ENCODE assay signal across 18 mouse cellular contexts in the genomic region with DNA sequence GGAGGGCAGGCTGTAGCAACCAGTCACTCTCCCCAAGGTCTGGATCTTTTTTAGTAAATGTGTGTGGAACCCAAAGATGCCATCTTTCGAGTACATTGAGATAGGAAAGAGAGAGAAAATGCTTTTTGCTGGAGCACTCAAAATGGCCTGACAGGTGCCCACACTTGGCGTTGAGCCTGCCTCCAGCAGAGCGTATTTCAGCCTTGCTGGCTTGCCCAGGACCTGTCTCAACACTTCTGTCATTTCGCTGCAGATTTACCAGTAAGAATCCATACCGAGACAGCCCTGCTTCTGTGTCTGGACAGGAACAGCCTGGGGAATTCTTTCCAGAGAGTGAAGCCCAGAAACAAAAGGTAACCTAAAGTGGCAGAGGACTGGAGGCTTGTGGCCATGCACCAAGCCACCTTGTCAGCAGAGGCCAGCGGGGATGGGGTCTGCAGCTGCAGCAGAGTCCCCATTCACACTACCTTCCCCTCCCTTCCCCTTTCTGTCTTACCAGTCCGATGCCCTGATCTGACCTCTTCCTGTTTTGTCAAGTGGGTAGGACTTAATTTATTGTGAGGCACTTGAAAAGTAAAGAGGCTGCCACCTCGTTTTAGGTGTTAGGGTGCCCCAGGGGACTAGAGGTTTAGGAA. TPM values are rescaled to one million over a fixed set of nuclear protein-coding genes. Genes with fewer than 3 reads are reported as not detected.
DNase-seq lines count a peak whose midpoint lies in the region; ATAC-seq and TF ChIP-seq lines count a peak whose summit lies in the region.
"Had no signal": no experiment of that assay in that cellular context is flagged by ENCODE, and none has a peak within 500 bp of the region (broad histone marks: within the 10 kb centered on the region; RNA-seq: fewer than 3 reads in every experiment).

No protein-coding gene starts in this region.

- no peak overlapping the region for H3K4me3 ChIP-seq in heart, embryonic 11.5 days (ENCODE audit: low read depth, low read length)
- H3K4me3 ChIP-seq in MEL (ENCODE audit: control insufficient read depth in 1 of 2, insufficient read depth in 1 of 2, low read depth in 2 of 2, low read length in 2 of 2), result no peak overlapping the region; a peak in 1 of 4 replicates
- H3K4me3 ChIP-seq in limb, embryonic 14.5 days (replicated peaks; ENCODE audit: low read length), result no peak overlapping the region
- H3K4me3 ChIP-seq in left cerebral cortex, adult 2 months, result no peak overlapping the region
- no peak overlapping the region for H3K4me3 ChIP-seq in intestine, postnatal 0 days (ENCODE audit: low read depth, low read length)
- H3K4me3 ChIP-seq: heart, embryonic 13.5 days; liver, embryonic 13.5 days had no signal

- H3K79me2 ChIP-seq in MEL (ENCODE audit: control insufficient read depth, insufficient read depth, low read length, poor library complexity), result no peaks in the 10 kb centered on the region

- no peak for TF ChIP-seq POLR2A in MEL (IDR thresholded peaks at IDR 0.05; ENCODE audit: control insufficient read depth in 1 of 2, insufficient read depth in 1 of 2, low read depth in 1 of 2, low read length in 2 of 2, poor library complexity in 1 of 2)
- no peak for TF ChIP-seq POLR2A in limb, embryonic 14.5 days (IDR thresholded peaks at IDR 0.05; ENCODE audit: borderline replicate concordance, extremely low read depth, insufficient read depth, insufficient read length)

- no peak overlapping the region for H3K27ac ChIP-seq in heart, embryonic 11.5 days (ENCODE audit: low read depth, low read length)
- H3K27ac ChIP-seq in MEL (ENCODE audit: control insufficient read depth, low read depth, low read length), result no peak overlapping the region
- H3K27ac ChIP-seq in limb, embryonic 14.5 days (replicated peaks; ENCODE audit: low read depth, low read length), result no peak overlapping the region
- H3K27ac ChIP-seq in left cerebral cortex, adult 2 months, result no peak overlapping the region
- H3K27ac ChIP-seq in intestine, postnatal 0 days (ENCODE audit: low read depth, low read length), result no peak overlapping the region
- H3K27ac ChIP-seq: heart, embryonic 13.5 days; kidney, postnatal 0 days; liver, embryonic 13.5 days had no signal

- peaks cover 3% of the 10 kb centered on the region; the same call in 1 of the 2 replicates for H3K4me1 ChIP-seq in heart, embryonic 11.5 days (ENCODE audit: control insufficient read depth, insufficient read depth, low read length)
- H3K4me1 ChIP-seq in MEL (ENCODE audit: control insufficient read depth in 1 of 2, insufficient read depth in 2 of 2, low read length in 2 of 2), result peaks cover 4 to 5% of the 10 kb centered on the region in 2 experiments
- no peaks in the 10 kb centered on the region for H3K4me1 ChIP-seq in limb, embryonic 14.5 days (ENCODE audit: control insufficient read depth, insufficient read depth, low read length)
- 0 out of 2 replicates have a peak, but pooled peaks cover 2% of the 10 kb centered on the region for H3K4me1 ChIP-seq in intestine, postnatal 0 days (replicated peaks; ENCODE audit: control insufficient read depth, insufficient read depth, low read length)
- H3K4me1 ChIP-seq: liver, embryonic 13.5 days had no signal

- DNase-seq in heart, adult 11 months, result peak; percentile 57
- peak; percentile 69 for DNase-seq in MEL (ENCODE audit: low read depth, low spot score)
- peak; percentile 87 for DNase-seq in cerebellum, adult 9-11 months
- DNase-seq in limb, embryonic 14.5 days (ENCODE audit: low spot score), result no peak
- no peak for DNase-seq in frontal cortex, postnatal 36 days (ENCODE audit: low spot score in 2 of 2)
- no peak for DNase-seq in left cerebral cortex, adult 2 months (ENCODE audit: extremely low spot score in 1 of 2, low spot score in 2 of 2)
- DNase-seq: adrenal gland, adult 8-10 months; gastrocnemius, postnatal 36 days; heart, postnatal 4 days; liver, embryonic 13.5 days; right cerebral cortex, postnatal 14 days; thymus, postnatal 25 days had no signal

- no peak for TF ChIP-seq CTCF in MEL (IDR thresholded peaks at IDR 0.05 in 2 of 3, conservative IDR thresholded peaks at IDR 0.05 in 1 of 3; ENCODE audit: control insufficient read depth in 1 of 3, insufficient read depth in 1 of 3, low read depth in 2 of 3, low read length in 3 of 3, poor library complexity in 1 of 3, severe bottlenecking in 1 of 3)
- no peak for TF ChIP-seq CTCF in left cerebral cortex, adult 2 months (IDR thresholded peaks at IDR 0.05)
- no peak for TF ChIP-seq CTCF in intestine, postnatal 0 days (IDR thresholded peaks at IDR 0.05; ENCODE audit: low read depth)

- no peak for TF ChIP-seq RAD21 in MEL (IDR thresholded peaks at IDR 0.05; ENCODE audit: low read depth, low read length)

- no peaks in the 10 kb centered on the region for H3K9me3 ChIP-seq in heart, embryonic 11.5 days (replicated peaks; ENCODE audit: control insufficient read depth, low read length)
- no peaks in the 10 kb centered on the region for H3K9me3 ChIP-seq in MEL (replicated peaks; ENCODE audit: insufficient read depth, low read length)
- no peaks in the 10 kb centered on the region for H3K9me3 ChIP-seq in limb, embryonic 14.5 days (ENCODE audit: control insufficient read depth, low read length)
- no peaks in the 10 kb centered on the region for H3K9me3 ChIP-seq in intestine, postnatal 0 days (ENCODE audit: control insufficient read depth)
- H3K9me3 ChIP-seq: heart, embryonic 13.5 days; liver, embryonic 13.5 days had no signal

- intact Hi-C loops in left cerebral cortex, adult 2 months (cut with DNase I), result no loop called here

- H3K27me3 ChIP-seq in heart, embryonic 11.5 days (ENCODE audit: control insufficient read depth, insufficient read depth, low read length), result no peaks in the 10 kb centered on the region
- H3K27me3 ChIP-seq in MEL (ENCODE audit: control insufficient read depth in 1 of 2, insufficient read depth in 2 of 2, low read length in 2 of 2), result no peaks in the 10 kb centered on the region
- H3K27me3 ChIP-seq in limb, embryonic 14.5 days (ENCODE audit: control insufficient read depth, insufficient read depth, low read length), result no peaks in the 10 kb centered on the region
- H3K27me3 ChIP-seq in intestine, postnatal 0 days (replicated peaks; ENCODE audit: control insufficient read depth, insufficient read depth, low read length), result no peaks in the 10 kb centered on the region
- H3K27me3 ChIP-seq: liver, embryonic 13.5 days had no signal

- no peak for ATAC-seq in heart, embryonic 11.5 days (replicated peaks; ENCODE audit: insufficient number of reproducible peaks, low FRiP score, low TSS enrichment)
- ATAC-seq in limb, embryonic 14.5 days (ENCODE audit: low FRiP score, low read depth), result no peak
- no peak for ATAC-seq in intestine, postnatal 0 days
- ATAC-seq: inflammation-experienced regulatory T-cells, adult 6 months; lung, postnatal 0 days had no signal

- TF ChIP-seq EP300 in MEL (IDR thresholded peaks at IDR 0.05; ENCODE audit: low read depth in 1 of 2, low read length in 2 of 2), result no peak; a peak in 1 of 4 replicates

- no peak overlapping the region for H3K9ac ChIP-seq in heart, embryonic 11.5 days (ENCODE audit: low read depth, low read length)
- H3K9ac ChIP-seq in MEL (ENCODE audit: control insufficient read depth, low read depth, low read length, poor library complexity, severe bottlenecking), result no peak overlapping the region
- peak overlapping the region; percentile 3; the same call in 1 of the 2 replicates for H3K9ac ChIP-seq in limb, embryonic 14.5 days (ENCODE audit: low read depth, low read length, severe bottlenecking)
- H3K9ac ChIP-seq in intestine, postnatal 0 days (ENCODE audit: low read depth, low read length), result no peak overlapping the region
- H3K9ac ChIP-seq: heart, embryonic 13.5 days; liver, embryonic 13.5 days had no signal

- H3K36me3 ChIP-seq in heart, embryonic 11.5 days (ENCODE audit: control insufficient read depth, insufficient read depth, low read length), result no peaks in the 10 kb centered on the region
- no peaks in the 10 kb centered on the region for H3K36me3 ChIP-seq in MEL (ENCODE audit: control insufficient read depth in 1 of 2, insufficient read depth in 2 of 2, low read length in 2 of 2)
- H3K36me3 ChIP-seq in limb, embryonic 14.5 days (ENCODE audit: control insufficient read depth, insufficient read depth, low read length), result no peaks in the 10 kb centered on the region
- peaks cover 50% of the 10 kb centered on the region for H3K36me3 ChIP-seq in intestine, postnatal 0 days (ENCODE audit: control insufficient read depth, insufficient read depth)
- H3K36me3 ChIP-seq: heart, embryonic 13.5 days had no signal

- WGBS in heart, embryonic 11.5 days (ENCODE audit: insufficient replicate concordance), result 46% methylated on average over 8 of the region's 8 CpGs
- WGBS in limb, embryonic 14.5 days, result 39% methylated on average over 8 of the region's 8 CpGs
- 64% methylated on average over 8 of the region's 8 CpGs for WGBS in intestine, postnatal 0 days

- H3K4me2 ChIP-seq in heart, embryonic 11.5 days, result no peak overlapping the region
- H3K4me2 ChIP-seq in limb, embryonic 14.5 days (replicated peaks; ENCODE audit: low read depth, low read length, severe bottlenecking), result no peak overlapping the region
- H3K4me2 ChIP-seq in intestine, postnatal 0 days (replicated peaks; ENCODE audit: low read depth), result no peak overlapping the region
- H3K4me2 ChIP-seq: heart, embryonic 13.5 days; liver, embryonic 13.5 days had no signal

TF ChIP-seq in MEL, 35 proteins besides CTCF, POLR2A, EP300 and RAD21:
- TF ChIP-seq MEF2A (IDR thresholded peaks at IDR 0.05; ENCODE audit: extremely low read depth, insufficient replicate concordance, low read depth, low read length, poor library complexity, severe bottlenecking) (no peak), JUND (IDR thresholded peaks at IDR 0.05; ENCODE audit: low read depth, low read length) (no peak), TAL1 (IDR thresholded peaks at IDR 0.05; ENCODE audit: low read length) (no peak), ZMIZ1 (IDR thresholded peaks at IDR 0.05; ENCODE audit: low read depth, low read length) (no peak), GATA1 (IDR thresholded peaks at IDR 0.05; ENCODE audit: low read depth, low read length) (no peak), USF2 (IDR thresholded peaks at IDR 0.05; ENCODE audit: borderline replicate concordance in 1 of 2, insufficient read depth in 1 of 2, low read depth in 1 of 2, low read length in 2 of 2) (no peak), SMC3 (IDR thresholded peaks at IDR 0.05; ENCODE audit: low read depth, low read length) (no peak)

RNA-seq across cellular contexts. Expression of gene Sec16b, which starts 26.4 kb away (rescaled TPM):
- 0.74 and 1.9 TPM in 2 replicates for polyA plus RNA-seq in heart, embryonic 11.5 days (2014; fragmentation: Nextera tagmentation; extraction: Ambion mirVana)
- 0.03 and 0.04 TPM in 2 replicates for total RNA-seq in MEL (2012; rRNA removed)
- polyA plus RNA-seq in MEL (2012; ENCODE audit: insufficient read depth in 1 of 2, insufficient read length in 2 of 2, low read depth in 1 of 2, low replicate concordance in 2 of 2, missing spikeins in 1 of 2), result under 1 TPM in 1 of 2 experiments, not detected in 1; 0.03 TPM
- 5.9 and 6.4 TPM in 2 replicates for polyA plus RNA-seq in limb, embryonic 14.5 days (2012; rRNA removed)
- polyA plus RNA-seq in limb, embryonic 14.5 days (2014; fragmentation: Nextera tagmentation; extraction: Ambion mirVana), result 4.2 and 6.1 TPM in 2 replicates
- total RNA-seq in left cerebral cortex, adult 2 months (2021), result 1 to 10 TPM; 1.4 TPM
- polyA plus RNA-seq in intestine, postnatal 0 days (2015; fragmentation: Nextera tagmentation; extraction: Ambion mirVana), result 28.6 and 33.0 TPM in 2 replicates

Comparison
In these comparisons a context has a peak if more than half of its experiments do, and no peak if none do; other contexts are left out.
1. DNase-seq: peak in heart, adult 11 months (single experiment), MEL (single experiment) and cerebellum, adult 9-11 months (single experiment); none in limb, embryonic 14.5 days (single experiment), frontal cortex, postnatal 36 days (0 of 2) and left cerebral cortex, adult 2 months (0 of 2).